Mouse (Mus musculus) limb, embryonic 12.5 days (tissue): ENCODE measurements at regions not wholly inside any gene's neighbourhood (a gene's known extent, or its start where the extent isn't known, plus 50 kb on each side); places are given as distances from the start of the nearest gene placed in this dataset.

Experiments used
- ATAC-seq: fragments of 200-750 bp; cut with Nextera tagmentation; 2 replicates; pipeline ENCODE4 v1.8.0; 2017; ENCODE audit warnings: low read depth, moderate TSS enrichment; ENCODE audit not compliant: insufficient number of reproducible peaks, insufficient read depth, low FRiP score, low TSS enrichment
- H3K27ac ChIP-seq: fragments of 300-500 bp; sonication (generic); 2 replicates; pipeline ENCODE4 v1.5.1; 2016; ENCODE audit warnings: mild to moderate bottlenecking, moderate library complexity
- H3K27me3 ChIP-seq: fragments of 300-500 bp; sonication (generic); 2 replicates; pipeline ENCODE4 v1.6.1; 2016; ENCODE audit warnings: mild to moderate bottlenecking, moderate library complexity
- H3K36me3 ChIP-seq: fragments of 300-500 bp; sonication (generic); 2 replicates; pipeline ENCODE4 v1.6.1; 2016; ENCODE audit warnings: mild to moderate bottlenecking, moderate library complexity
- H3K4me1 ChIP-seq: fragments of 300-500 bp; sonication (generic); replicated peaks from 2 replicates; pipeline ENCODE4 v1.6.1; 2016
- H3K4me2 ChIP-seq: fragments of 300-500 bp; sonication (generic); 2 replicates; pipeline ENCODE4 v1.6.1; 2016; ENCODE audit warnings: mild to moderate bottlenecking, moderate library complexity
- H3K4me3 ChIP-seq: fragments of 300-500 bp; sonication (generic); replicated peaks from 2 replicates; pipeline ENCODE4 v1.5.1; 2016; ENCODE audit warnings: mild to moderate bottlenecking
- H3K9ac ChIP-seq: fragments of 300-500 bp; sonication (generic); replicated peaks from 2 replicates; pipeline ENCODE4 v1.6.1; 2016; ENCODE audit warnings: mild to moderate bottlenecking, moderate library complexity
- H3K9me3 ChIP-seq: fragments of 300-500 bp; sonication (generic); 2 replicates; pipeline ENCODE4 v1.6.1; 2016; ENCODE audit warnings: mild to moderate bottlenecking, moderate library complexity
- WGBS: fragments of 180-500 bp; shearing (Covaris S2); methylation state at CpG from one replicate; pipeline ENCODE4 v1.1.7; 2016; 5-methylcytosine and 5-hydroxymethylcytosine counted together

GRCm38 (mm10) chr1:137360688-137361570, 400.7 kb upstream of the Nr5a2 start:
- H3K27ac ChIP-seq = no peak overlapping the region
- peak; percentile 59; the same call in 1 of the 2 replicates for ATAC-seq
- no peaks in the 10 kb centered on the region for H3K9me3 ChIP-seq

GRCm38 (mm10) chr1:137355941-137356512, 395.8 kb upstream of the Nr5a2 start:
- ATAC-seq = no peak
- WGBS = 66% methylated on average over 4 of the region's 4 CpGs

More at GRCm38 (mm10) chr1:137360688-137361570, 400.7 kb upstream of the Nr5a2 start:
- H3K9ac ChIP-seq = no peak overlapping the region
- H3K27me3 ChIP-seq = no peaks in the 10 kb centered on the region
- no peak overlapping the region for H3K4me2 ChIP-seq
- no peaks in the 10 kb centered on the region for H3K36me3 ChIP-seq
- no peaks in the 10 kb centered on the region for H3K4me1 ChIP-seq
- H3K4me3 ChIP-seq = no peak overlapping the region
- WGBS = 73% methylated on average over 16 of the region's 16 CpGs

GRCm38 (mm10) chr1:137352390-137353027, 392.3 kb upstream of the Nr5a2 start:
- Histone ChIP-seq H3K27ac (no peak overlapping the region), H3K36me3 (no peaks in the 10 kb centered on the region), H3K9ac (no peak overlapping the region), H3K4me1 (no peaks in the 10 kb centered on the region), H3K4me2 (no peak overlapping the region), H3K4me3 (no peak overlapping the region), H3K27me3 (no peaks in the 10 kb centered on the region), H3K9me3 (no peaks in the 10 kb centered on the region)
- no peak for ATAC-seq
- WGBS = 84% methylated on average over 5 of the region's 5 CpGs

More at GRCm38 (mm10) chr1:137355941-137356512, 395.8 kb upstream of the Nr5a2 start:
- H3K9me3 ChIP-seq = no peaks in the 10 kb centered on the region
- H3K36me3 ChIP-seq = no peaks in the 10 kb centered on the region
- H3K27me3 ChIP-seq = no peaks in the 10 kb centered on the region
- H3K4me3 ChIP-seq = no peak overlapping the region
- no peak overlapping the region for H3K4me2 ChIP-seq
- no peaks in the 10 kb centered on the region for H3K4me1 ChIP-seq
- no peak overlapping the region for H3K27ac ChIP-seq
- H3K9ac ChIP-seq = no peak overlapping the region

- Histone ChIP-seq H3K27me3 (no peaks in the 10 kb centered on the region), H3K9me3 (no peaks in the 10 kb centered on the region), H3K9ac (no peak overlapping the region), H3K4me1 (peaks cover 13% of the 10 kb centered on the region), H3K4me2 (no peak overlapping the region), H3K27ac (no peak overlapping the region), H3K36me3 (no peaks in the 10 kb centered on the region), H3K4me3 (no peak overlapping the region)
- 88% methylated on average over 2 of the region's 2 CpGs for WGBS
- no peak for ATAC-seq
Measured at GRCm38 (mm10) chr1:137334137-137334536, 373.9 kb upstream of the Nr5a2 start.

GRCm38 (mm10) chr1:137332108-137332769, 372.0 kb upstream of the Nr5a2 start:
- H3K27me3 ChIP-seq = no peaks in the 10 kb centered on the region
- H3K4me3 ChIP-seq = no peak overlapping the region
- H3K27ac ChIP-seq = peak overlapping the region; percentile 64
- peaks cover 13% of the 10 kb centered on the region for H3K4me1 ChIP-seq
- whole genome bisulfite sequencing = 32% methylated on average over 8 of the region's 8 CpGs
- H3K4me2 ChIP-seq = no peak overlapping the region
- no peaks in the 10 kb centered on the region for H3K9me3 ChIP-seq
- H3K36me3 ChIP-seq = no peaks in the 10 kb centered on the region
- H3K9ac ChIP-seq = no peak overlapping the region
- peak; percentile 85 for ATAC-seq

GRCm38 (mm10) chr1:137331746-137332107, 371.5 kb upstream of the Nr5a2 start:
- Histone ChIP-seq H3K9ac (no peak overlapping the region), H3K4me1 (peaks cover 13% of the 10 kb centered on the region), H3K27me3 (no peaks in the 10 kb centered on the region), H3K4me2 (no peak overlapping the region), H3K27ac (peak overlapping the region; percentile 64), H3K9me3 (no peaks in the 10 kb centered on the region), H3K4me3 (no peak overlapping the region), H3K36me3 (no peaks in the 10 kb centered on the region)
- 0 out of 2 replicates have a peak, but pooled peaks have one; percentile 28 for ATAC-seq
- 56% methylated on average over 5 of the region's 5 CpGs for WGBS

GRCm38 (mm10) chr1:137330634-137331033, 370.4 kb upstream of the Nr5a2 start:
- Histone ChIP-seq H3K4me2 (no peak overlapping the region), H3K36me3 (no peaks in the 10 kb centered on the region), H3K27ac (no peak overlapping the region), H3K27me3 (no peaks in the 10 kb centered on the region), H3K4me1 (peaks cover 13% of the 10 kb centered on the region), H3K4me3 (no peak overlapping the region), H3K9me3 (no peaks in the 10 kb centered on the region), H3K9ac (no peak overlapping the region)
- 35% methylated on average over 3 of the region's 3 CpGs for WGBS
- ATAC-seq = no peak

GRCm38 (mm10) chr1:137323884-137324594, 363.8 kb upstream of the Nr5a2 start:
- Histone ChIP-seq H3K4me3 (no peak overlapping the region), H3K27ac (peak overlapping the region; percentile 4; the same call in 1 of the 2 replicates), H3K9me3 (no peaks in the 10 kb centered on the region), H3K4me2 (0 out of 2 replicates have a peak overlapping the region, but pooled peaks have one; percentile 2), H3K27me3 (no peaks in the 10 kb centered on the region), H3K9ac (no peak overlapping the region), H3K36me3 (no peaks in the 10 kb centered on the region), H3K4me1 (no peaks in the 10 kb centered on the region)
- 44% methylated on average over 8 of the region's 8 CpGs for whole genome bisulfite sequencing
- ATAC-seq = no peak

GRCm38 (mm10) chr1:137323035-137323680, 362.9 kb upstream of the Nr5a2 start:
- ATAC-seq = no peak
- 65% methylated on average over 2 of the region's 2 CpGs for WGBS
- Histone ChIP-seq H3K27me3 (no peaks in the 10 kb centered on the region), H3K4me2 (no peak overlapping the region), H3K36me3 (no peaks in the 10 kb centered on the region), H3K27ac (peak overlapping the region; percentile 4; the same call in 1 of the 2 replicates), H3K9ac (no peak overlapping the region), H3K4me3 (no peak overlapping the region), H3K4me1 (no peaks in the 10 kb centered on the region), H3K9me3 (no peaks in the 10 kb centered on the region)

- Histone ChIP-seq H3K4me1 (no peaks in the 10 kb centered on the region), H3K4me3 (no peak overlapping the region), H3K9me3 (no peaks in the 10 kb centered on the region), H3K9ac (no peak overlapping the region), H3K4me2 (no peak overlapping the region), H3K27me3 (no peaks in the 10 kb centered on the region), H3K36me3 (no peaks in the 10 kb centered on the region), H3K27ac (no peak overlapping the region)
- WGBS = 74% methylated on average over 5 of the region's 5 CpGs
- no peak for ATAC-seq
Measured at GRCm38 (mm10) chr1:137302757-137303422, 342.6 kb upstream of the Nr5a2 start.
